Mouse (Mus musculus) embryo, embryonic 11 days (tissue): Measurements from ENCODE around the gene Cyren.

Experiments used
- DNase-seq: peaks from one replicate; pipeline ENCODE4 v3.0.0-alpha.2; 2015

Gene Cyren

DNA sequence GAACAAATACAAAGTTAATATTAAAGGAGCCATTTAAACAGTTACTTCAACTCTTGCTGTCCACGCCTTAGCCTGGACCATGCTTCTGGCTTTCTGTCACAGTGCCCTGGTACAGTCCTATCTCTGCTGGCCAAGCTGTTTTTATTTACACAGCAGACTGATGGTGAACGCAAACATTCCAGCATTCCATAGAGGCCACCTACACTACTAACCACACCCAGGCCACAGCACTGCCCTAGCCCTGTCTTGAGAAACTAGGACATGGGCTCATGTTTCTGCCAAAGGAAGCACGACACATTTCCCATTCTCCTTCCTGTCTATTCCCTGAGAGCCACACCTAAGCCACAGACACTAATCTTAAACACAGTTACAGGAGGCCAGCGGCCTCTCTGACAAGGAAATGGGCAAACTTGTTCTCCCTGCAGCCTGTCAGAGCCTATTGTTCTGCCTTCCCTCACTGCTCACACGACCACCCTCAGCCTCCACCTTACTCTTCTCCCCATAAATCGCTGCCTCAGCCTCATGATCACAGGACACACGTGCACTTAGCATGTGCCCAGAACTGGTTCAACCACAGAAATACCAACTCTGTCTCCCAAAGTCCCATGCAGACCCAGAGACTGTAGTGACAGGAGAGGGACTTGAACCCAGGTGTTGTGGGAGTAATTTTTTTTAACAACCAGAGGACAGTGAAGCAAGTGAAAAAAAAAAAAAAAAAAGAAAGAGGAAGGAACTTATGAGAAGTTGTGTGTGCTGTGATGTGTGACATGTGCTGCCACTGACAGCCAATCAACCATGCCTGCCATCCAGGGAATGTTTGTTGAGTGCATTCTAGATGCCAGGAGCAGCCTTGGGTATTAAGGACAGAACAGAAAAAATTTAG is 11.9 kb downstream of the Cyren start:
- DNase-seq = no peak

DNA sequence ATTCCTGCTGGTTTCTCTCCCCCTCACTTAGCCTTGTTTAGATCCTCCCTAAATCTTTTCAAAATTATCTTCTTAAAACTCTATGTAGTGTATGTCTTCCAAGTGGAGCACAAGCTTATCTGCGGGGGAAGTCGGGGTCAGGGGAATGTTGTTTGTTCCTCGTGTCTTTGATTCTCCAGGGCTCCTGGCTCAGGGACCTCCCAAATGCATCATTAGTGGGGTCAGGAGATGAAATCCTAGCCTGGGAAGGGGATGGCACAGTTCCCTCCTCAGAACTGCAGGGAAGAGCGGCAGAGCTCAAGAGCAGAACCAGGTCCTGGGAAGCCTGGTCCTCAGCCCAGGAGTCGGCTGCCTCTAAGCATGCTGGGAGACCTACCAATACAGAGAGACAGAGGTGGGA is 12.6 kb downstream of the Cyren start:
- DNase-seq = no peak

DNA sequence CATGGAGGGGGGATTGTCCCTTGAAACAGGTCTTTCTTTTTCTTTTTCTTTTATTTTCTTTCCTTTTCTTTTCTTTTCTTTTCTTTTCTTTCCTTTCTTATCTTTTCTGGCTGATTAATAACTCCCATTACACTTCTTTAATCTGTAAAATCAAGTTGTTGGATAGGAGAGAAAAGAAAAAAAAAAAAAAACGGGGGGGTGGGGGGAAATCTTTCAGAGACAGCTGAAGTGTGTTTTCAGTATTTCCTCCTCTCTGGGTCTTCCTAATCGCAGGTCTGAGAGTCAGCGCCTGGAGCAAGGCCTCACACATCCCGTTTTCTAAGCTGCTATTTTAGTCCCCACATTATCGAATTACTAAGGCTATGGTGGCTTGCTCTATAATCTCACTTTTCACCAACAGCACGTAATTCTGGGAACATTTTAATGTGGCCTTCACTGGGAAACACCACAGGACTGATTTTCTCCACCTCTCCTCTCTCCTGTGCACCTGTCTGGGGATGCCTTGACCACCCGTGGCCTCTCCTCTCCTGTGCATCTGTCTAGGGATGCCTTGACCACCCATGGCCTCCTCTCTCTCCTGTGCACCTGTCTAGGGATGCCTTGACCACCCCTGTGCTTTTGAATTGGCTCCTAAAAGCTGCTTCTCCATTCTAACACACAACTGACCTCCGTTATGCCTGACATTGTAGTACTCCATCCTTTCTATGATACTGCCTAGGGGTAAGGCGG is 13.9 kb downstream of the Cyren start:
- no peak for DNase-seq

DNA sequence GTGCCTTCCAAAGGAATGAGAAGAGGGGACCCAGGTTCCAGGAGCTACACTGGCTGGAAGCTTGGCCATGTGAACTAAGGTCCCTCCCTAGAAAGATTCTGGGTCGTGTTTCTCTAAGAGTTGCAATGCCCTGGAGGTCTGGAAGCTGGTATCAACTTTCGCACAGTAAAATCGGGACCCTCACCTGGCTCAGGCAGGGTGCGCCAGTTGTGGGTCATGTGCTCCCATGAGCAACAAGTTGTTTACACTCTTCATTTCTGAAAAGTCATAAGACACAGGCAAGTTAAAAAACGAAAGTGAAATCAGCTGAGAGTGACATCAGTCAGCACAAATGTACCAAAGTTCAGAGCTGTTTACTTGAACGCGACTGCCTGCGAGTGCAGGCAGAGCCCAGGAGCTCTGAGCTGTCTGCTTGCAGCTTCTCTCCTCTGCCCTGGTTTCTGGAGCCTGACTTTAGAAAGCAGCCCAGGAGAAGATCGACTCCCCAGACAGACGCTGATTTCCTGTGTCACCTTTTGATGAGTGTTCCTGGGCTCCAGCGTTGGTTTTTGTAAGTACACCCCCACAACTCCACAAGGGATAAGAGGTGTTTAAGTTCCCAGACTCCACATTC is 15.0 kb downstream of the Cyren start, which contains the start of gene Tmem140:
Gene Tmem140 (plus strand): TSS at position 356 of the 613 bp plus-strand sequence.
- no peak for DNase-seq

DNA sequence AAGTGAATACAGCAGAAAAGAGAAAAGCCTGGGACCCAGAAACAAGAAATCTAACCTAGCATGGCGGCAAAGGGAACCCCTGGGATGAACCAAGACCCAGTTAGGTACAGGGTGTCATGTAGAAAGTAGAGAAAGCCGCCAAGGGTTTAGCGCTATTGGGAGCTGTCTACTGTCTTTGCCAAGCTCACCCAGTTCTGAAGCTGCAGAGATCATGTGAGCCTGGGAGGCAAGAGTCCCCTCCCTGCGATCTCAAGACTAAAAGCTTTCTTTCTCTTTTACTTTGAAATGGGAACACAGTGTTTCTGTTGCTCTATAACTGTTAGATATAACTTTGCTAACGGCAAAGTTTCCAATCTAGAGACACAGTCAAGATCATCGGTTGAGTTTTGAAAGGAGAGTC is 15.5 kb downstream of the Cyren start:
- no peak for DNase-seq

DNA sequence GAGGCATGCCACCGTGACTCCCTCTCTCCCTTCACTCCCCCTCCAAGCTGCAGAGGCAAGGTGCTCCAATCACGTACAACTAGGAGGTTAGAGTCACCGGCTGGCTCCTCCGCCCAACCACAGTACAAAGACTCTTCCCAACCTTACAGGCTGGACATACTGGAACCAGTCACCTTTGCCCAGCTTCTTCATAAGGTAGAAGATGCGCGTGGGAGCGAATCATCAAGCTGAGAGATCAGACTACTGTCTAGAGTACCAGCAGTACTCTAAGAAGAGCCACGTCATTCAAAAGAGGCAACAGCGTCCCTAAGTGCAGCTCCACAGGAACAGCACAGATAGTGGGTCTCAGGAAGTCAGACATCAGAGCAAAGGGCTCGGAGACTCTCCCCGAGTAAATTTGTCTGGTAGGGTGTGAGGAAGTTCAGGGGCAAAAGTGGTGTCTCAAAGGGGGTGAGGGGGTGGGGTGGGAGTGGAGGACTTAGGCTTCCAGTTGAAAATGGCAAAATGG is 16.3 kb downstream of the Cyren start:
- no peak for DNase-seq

DNA sequence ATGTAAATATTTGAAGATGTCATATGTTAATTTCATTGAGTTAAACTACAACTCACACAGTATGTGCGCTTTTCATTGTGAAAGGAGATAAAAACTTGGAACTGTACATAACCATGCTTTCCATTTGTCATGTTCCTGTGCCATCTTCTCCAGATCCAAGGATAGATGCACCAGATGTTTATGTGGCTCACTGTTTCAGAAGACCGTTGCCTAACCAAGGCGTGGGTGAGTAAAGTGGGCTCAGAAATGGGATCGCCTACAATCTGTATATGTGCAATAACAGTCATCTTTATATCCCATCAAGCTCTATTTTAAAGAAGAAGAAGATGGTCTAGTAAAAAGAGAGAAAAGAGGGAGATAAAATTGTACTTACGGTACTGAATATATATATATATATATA is 45.5 kb downstream of the Cyren start:
- DNase-seq = no peak

DNA sequence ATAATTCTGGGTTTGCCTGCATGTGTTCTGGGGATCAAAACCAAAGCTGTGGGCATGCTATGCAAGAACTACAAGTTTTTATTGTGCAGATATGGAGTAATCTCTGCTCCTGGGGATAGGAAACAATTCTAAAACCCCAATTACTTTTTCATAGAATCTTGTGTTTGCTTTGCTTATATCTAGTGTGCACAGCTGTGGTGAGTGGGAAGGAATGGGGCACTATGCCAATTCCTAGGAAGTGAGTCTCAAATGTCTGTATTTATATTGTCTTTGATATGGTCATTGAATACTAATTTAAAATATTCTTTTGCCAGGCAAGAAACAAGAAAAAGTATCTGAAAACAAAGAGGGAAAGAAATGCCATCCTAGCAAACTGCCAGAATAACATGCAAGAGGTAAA is 53.5 kb downstream of the Cyren start:
- DNase-seq = no peak
